Mouse (Mus musculus) embryo, embryonic 10.5 days (tissue): ENCODE results near the gene H2al1k.
A peak's percentile ranks its signal among the peaks of the same experiment; 100 is the strongest.
"Not testable (repeated sequence)": the region's sequence is repeated elsewhere in the genome, so short reads cannot be mapped to it uniquely, and the experiment has no call there.

Source experiments
- DNase-seq: peaks from one replicate; pipeline ENCODE4 v3.0.0-alpha.2; 2015; ENCODE audit warnings: low spot score

Gene H2al1k

DNA sequence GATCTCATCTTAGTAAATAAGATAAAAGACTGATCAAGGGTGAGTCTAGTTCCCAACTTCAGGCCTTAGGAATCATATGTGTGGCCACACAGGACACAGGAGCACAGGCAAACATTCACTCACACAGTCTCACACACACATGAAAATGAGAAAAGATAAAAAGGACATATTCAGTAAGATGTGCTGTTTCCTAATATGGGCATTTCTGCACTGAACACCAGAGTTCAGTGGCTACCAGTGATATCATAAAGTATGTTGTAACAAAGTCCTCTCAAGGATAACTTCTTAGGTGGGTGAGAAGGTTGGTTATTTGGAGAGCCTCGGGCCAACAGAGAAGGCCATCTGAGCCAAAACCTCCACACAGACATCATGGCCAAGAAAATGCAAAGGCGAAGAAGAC is at the start of gene H2al1k:
Gene H2al1k (plus strand): TSS at position 301 of the 400 bp plus-strand sequence.
- DNase-seq = not testable (repeated sequence)

GRCm38 (mm10) chrX:9302791-9303190 is 47.6 kb upstream of the H2al1k start:
- DNase-seq = no peak

DNA sequence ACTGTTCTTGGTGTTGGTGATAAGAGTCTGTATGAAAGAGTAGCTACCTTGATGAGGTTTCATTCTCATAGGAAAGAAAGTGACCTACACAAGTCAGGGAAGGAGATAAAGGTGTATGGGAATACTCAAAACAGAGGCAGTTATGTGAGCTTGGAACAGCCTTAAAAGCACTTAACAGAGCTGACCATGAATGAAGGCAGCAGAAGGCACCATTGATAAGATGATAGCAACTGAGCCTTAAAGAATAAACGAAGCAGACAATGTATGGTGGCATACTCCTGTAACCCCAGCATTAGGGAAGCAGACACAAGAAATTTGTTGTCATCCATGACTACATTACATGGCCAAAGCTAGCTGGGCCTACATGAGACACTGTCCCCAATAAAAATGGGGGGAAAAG is 47.0 kb upstream of the H2al1k start:
- DNase-seq = no peak

DNA sequence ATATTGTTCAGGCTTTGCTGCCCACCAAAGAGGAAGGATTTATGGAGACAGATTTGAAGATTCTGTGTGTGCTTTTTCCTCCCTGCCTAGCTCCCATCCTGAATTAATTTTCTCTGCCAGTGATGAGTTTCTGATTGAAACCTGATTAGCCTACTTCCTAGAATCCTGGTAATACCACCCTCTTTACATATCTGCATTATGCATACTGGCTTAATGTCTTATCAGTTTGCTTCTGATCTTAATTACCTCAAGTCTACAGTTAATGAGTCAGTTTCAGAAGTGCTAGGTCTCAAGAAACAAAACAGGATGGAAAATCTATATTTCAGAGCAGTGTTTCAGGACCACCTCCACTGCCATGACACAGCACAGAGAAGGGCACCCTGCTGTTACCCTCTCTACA is 34.0 kb upstream of the H2al1k start:
- DNase-seq = not testable (repeated sequence)

GRCm38 (mm10) chrX:9327954-9328353 is 22.5 kb upstream of the H2al1k start:
- not testable (repeated sequence) for DNase-seq

- not testable (repeated sequence) for DNase-seq
These were observed 18.0 kb upstream of the H2al1k start for GRCm38 (mm10) chrX:9332366-9332962.

DNA sequence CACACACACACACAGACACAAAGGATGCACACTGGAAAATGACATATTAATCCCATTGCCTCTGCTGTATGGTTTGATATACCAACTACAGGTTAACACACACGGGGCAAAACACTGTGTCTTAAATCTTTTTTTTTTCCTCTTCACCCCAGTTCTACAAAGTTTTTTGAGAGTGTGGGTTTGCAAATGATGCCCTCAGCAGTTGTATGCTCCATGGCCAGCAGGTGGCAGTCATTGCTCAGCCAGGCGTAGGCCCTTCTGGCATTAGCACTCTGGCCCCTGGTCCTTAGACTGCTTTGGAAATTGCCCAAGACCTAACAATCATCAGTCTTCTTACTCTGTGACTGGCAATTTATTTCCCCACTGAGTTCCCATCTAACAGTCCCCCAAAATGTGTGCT is 17.4 kb upstream of the H2al1k start:
- DNase-seq = not testable (repeated sequence)

DNA sequence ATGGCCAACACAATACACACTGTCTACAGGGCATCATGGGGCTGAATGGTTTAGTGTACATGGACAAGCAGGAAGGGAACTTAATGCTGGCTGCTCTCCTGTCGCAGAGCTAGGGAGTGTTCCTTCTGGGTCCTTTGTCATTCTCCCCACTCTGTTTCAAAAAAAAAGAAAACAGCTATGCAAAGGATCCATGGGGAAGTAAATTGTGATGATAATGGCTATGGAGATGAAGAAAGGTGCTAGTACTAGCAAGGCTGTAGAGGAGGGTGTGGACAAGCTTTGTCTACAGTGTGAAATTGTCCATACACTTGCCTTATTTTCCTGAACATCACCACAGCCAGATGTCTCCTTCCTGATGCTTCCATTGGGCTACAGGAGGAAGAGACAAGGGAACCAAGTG is 15.4 kb upstream of the H2al1k start:
- DNase-seq = not testable (repeated sequence)

DNA sequence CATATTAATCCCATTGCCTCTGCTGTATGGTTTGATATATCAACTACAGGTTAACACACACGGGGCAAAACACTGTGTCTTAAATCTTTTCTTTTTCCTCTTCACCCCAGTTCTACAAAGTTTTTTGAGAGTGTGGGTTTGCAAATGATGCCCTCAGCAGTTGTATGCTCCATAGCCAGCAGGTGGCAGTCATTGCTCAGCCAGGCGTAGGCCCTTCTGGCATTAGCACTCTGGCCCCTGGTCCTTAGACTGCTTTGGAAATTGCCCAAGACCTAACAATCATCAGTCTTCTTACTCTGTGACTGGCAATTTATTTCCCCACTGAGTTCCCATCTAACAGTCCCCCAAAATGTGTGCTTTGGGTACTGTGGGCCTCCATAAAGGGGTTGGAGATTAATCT is 23.6 kb downstream of the H2al1k start:
- peak; percentile 25 for DNase-seq

- DNase-seq = not testable (repeated sequence)
These were observed 25.5 kb downstream of the H2al1k start for GRCm38 (mm10) chrX:9375927-9376326.
